Mouse (Mus musculus) sigmoid colon, adult 10 weeks (tissue): ENCODE results near the gene Map3k6. TPM values are rescaled to one million over a fixed set of nuclear protein-coding genes. Genes with fewer than 3 reads are reported as not detected.

Experiments
- polyA plus RNA-seq: library from polyadenylated mRNA; stranded (reverse); fragments of 350-450 nt; fragmentation: Illumina TruSeq; extraction: RNeasy Lipid Tissue Mini Kit (QIAGEN cat#74804); gene quantifications from one replicate; pipeline ENCODE4 v1.2.3, GENCODE M21; 2014; ENCODE audit warnings: low read depth, low replicate concordance

The Map3k6 gene
- 0.25 TPM for polyA plus RNA-seq

DNA sequence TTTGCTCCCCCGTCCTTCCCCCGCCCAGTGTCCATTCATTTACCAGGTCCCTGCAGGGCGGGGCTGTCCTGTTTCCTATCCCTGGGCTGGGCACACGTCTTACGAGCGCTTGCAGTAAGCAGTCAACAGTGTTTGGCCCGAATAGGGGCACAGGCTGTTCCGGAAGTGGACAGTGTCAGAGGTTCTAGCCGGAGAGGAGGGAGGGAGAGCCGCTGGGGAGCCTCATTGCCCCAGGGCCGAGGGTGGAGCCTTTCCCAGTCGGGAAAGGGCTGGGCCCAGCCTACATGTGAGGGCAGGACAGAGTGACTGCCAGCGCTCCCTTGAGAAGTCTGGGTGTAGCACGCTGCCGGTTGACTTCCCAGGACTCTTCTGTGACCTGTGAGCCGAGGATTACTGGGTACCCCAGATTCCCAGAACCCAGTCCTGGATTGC, at the start of gene Map3k6:
Gene Map3k6 (plus strand): TSS at position 329 of the 432 bp plus-strand sequence.

GRCm38 (mm10) chr4:133211751-133212561, 28.7 kb upstream of the Map3k6 start, which contains the start of the genes Cd164l2 and Gpr3:
TSS of gene Cd164l2 (plus strand) at chr4:133212131.
TSS of gene Gpr3 (minus strand) at chr4:133212536.

DNA sequence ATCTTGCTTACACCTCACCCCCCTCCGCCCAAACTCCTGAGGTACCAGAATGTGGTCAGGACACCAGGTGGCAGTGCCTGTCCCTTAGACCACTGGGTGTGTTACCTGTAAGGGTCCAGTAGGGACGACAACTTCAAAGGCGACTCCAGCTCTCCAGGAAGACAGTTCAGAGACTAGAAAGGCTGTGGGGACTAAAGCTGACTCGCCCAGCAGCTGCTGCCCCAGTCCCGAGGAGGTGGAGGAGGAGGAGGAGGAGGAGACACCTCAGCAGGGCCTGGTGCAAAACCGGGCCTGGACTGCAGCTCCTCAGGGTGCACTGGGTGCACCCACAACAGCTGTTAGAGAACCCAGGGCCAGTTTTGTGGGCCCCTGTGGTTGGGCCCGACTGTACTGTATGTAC, 22.3 kb downstream of the Map3k6 start, which contains the start of gene Sytl1:
Gene Sytl1 (minus strand): TSS at position 232 of the 400 bp plus-strand sequence.

GRCm38 (mm10) chr4:133277104-133278026, 36.7 kb downstream of the Map3k6 start, which contains the start of gene Tmem222:
TSS of gene Tmem222 (minus strand) at chr4:133277792.

Other genes starting within 250 kb of the Map3k6 start
- gene Ahdc1, start 229.6 kb upstream of the Map3k6 start, polyA plus RNA-seq: 2.9 TPM
- gene Wasf2, start 110.3 kb upstream of the Map3k6 start, polyA plus RNA-seq: 162 TPM
- gene Cd164l2, start 28.7 kb upstream of the Map3k6 start, polyA plus RNA-seq: not detected
- not detected for gene Gpr3, start 28.3 kb upstream of the Map3k6 start, polyA plus RNA-seq
- 0.73 TPM for gene Sytl1, start 22.3 kb downstream of the Map3k6 start, polyA plus RNA-seq
- 1.3 TPM for gene Tmem222, start 37.0 kb downstream of the Map3k6 start, polyA plus RNA-seq
- gene Wdtc1, start 112.7 kb downstream of the Map3k6 start, polyA plus RNA-seq: 4.4 TPM
- 2.6 TPM for gene Slc9a1, start 128.9 kb downstream of the Map3k6 start, polyA plus RNA-seq
- gene Tent5b, start 239.3 kb downstream of the Map3k6 start, polyA plus RNA-seq: 0.32 TPM